Mouse (Mus musculus) hematopoietic stem cell, adult 5-6 weeks (primary cell): ENCODE data around the gene Naa80. TPM values are rescaled to one million over a fixed set of nuclear protein-coding genes. Genes with fewer than 3 reads are reported as not detected.
A peak's percentile ranks its signal among the peaks of the same experiment; 100 is the strongest.

Source experiments
- ATAC-seq, 2 experiments: fragments of 125-278 bp in 1 of 2; replicated peaks in 1 of 2; 2 replicates each; pipeline ENCODE4 v1.8.0; 2016 to 2017; ENCODE audit warnings: inconsistent platforms in 2 of 2, mild to moderate bottlenecking in 2 of 2, moderate number of reproducible peaks in 2 of 2, low read depth in 1 of 2, moderate TSS enrichment in 1 of 2; ENCODE audit not compliant: low FRiP score in 2 of 2, poor library complexity in 2 of 2, severe bottlenecking in 2 of 2, insufficient read depth in 1 of 2, low TSS enrichment in 1 of 2
- total RNA-seq: library from RNA; stranded (forward); fragments of 172-1452, 232-1000 nt; gene quantifications from 2 replicates; pipeline ENCODE4 v1.2.3, GENCODE M21; 2017

Naa80 gene
- 12.2 and 12.7 TPM in 2 replicates for total RNA-seq

DNA sequence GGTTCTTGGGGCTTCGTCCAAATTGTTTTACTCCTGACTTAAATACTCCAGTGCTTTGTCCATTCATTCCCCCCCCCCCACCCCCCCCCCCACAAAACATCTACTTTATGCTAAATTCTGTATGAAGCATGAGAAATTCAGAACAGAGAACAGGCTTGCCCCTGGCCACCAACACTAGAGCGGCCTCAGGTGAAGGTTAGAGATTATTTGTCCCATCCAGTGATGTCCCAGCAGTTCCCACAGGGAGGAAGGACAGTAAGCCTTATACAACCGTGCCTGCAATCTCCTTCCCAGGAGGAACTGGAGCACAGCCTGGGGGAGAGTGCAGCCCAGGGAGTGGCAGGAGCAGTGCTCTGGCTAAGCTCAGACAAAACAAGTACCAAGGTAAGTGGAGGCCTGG is at the start of gene Naa80:
Gene Naa80, plus strand, starts transcription at position 301 of the 400 bp plus-strand sequence.
- no peak for ATAC-seq

GRCm38 (mm10) chr9:107533791-107534407 is 44.8 kb upstream of the Naa80 start, which contains the start of gene Tmem115:
Tmem115 (plus strand) TSS chr9:107533945.
- peak; percentile 92 to 94 for ATAC-seq

DNA sequence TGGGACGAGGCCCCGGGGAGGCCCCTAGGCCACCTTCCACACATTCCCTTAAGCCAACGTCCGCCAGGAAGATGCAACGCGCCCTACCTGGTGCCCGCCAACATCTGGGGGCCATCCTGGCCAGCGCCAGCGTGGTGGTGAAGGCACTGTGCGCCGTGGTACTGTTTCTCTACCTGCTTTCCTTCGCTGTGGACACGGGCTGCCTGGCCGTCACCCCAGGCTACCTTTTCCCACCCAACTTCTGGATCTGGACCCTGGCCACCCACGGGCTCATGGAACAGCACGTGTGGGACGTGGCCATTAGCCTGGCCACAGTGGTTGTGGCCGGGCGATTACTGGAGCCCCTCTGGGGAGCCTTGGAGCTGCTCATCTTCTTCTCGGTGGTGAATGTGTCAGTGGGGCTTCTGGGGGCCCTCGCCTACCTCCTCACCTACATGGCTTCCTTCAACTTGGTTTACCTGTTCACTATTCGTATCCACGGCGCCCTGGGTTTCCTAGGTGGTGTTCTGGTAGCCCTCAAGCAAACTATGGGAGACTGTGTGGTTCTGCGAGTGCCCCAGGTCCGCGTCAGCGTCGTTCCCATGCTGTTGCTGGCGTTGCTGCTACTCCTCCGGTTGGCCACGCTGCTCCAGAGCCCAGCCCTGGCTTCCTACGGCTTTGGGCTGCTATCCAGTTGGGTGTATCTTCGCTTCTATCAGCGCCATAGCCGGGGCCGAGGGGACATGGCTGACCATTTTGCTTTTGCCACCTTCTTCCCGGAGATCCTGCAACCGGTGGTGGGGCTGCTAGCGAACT is 44.1 kb upstream of the Naa80 start:
- peak in 1 of 2 experiments; percentile 29; a peak in 2 of 4 replicates for ATAC-seq

DNA sequence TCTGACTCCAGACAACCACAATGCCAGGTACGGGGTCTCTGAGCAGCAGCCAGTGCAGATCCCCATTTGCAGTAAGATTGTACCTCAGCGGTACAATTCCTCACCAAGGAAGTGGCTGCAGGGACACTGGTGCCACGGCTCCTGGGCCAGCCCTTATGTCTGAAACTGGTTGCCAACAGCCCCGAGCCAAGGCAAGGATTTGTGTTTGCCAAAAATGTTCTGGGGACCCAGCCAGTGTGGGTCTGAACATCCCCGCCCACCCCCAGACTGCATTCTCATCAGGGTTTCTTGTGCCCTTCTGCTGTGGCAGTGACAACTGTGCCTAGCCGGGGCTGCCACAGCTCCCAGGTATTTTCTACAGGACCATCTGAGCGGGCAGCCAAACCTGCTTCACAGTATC is 40.5 kb upstream of the Naa80 start:
- ATAC-seq = no peak

GRCm38 (mm10) chr9:107538711-107539110 is 40.0 kb upstream of the Naa80 start:
- no peak for ATAC-seq

DNA sequence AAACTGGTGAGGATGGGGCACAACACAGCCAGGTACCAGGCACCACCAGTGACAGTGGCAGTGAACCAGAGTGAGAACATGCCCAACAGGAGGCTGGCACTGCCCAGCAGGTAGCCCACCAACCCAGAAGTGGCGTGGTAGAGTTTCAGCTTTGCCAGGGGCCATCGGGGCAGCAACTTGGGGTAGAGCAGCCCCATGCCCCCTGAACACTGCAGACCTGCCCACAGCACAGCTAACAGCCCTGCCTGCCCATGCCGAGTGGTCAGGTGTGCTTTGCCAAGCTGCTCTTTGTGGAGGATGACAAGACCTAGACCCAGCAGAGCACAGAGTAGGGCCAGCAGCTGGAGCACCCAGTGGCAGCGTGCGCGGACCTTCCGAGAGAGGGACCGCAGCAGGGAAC is 38.7 kb upstream of the Naa80 start:
- ATAC-seq = no peak

GRCm38 (mm10) chr9:107540420-107540819 is 38.3 kb upstream of the Naa80 start:
- ATAC-seq = no peak

GRCm38 (mm10) chr9:107541005-107541404 is 37.7 kb upstream of the Naa80 start:
- no peak for ATAC-seq

DNA sequence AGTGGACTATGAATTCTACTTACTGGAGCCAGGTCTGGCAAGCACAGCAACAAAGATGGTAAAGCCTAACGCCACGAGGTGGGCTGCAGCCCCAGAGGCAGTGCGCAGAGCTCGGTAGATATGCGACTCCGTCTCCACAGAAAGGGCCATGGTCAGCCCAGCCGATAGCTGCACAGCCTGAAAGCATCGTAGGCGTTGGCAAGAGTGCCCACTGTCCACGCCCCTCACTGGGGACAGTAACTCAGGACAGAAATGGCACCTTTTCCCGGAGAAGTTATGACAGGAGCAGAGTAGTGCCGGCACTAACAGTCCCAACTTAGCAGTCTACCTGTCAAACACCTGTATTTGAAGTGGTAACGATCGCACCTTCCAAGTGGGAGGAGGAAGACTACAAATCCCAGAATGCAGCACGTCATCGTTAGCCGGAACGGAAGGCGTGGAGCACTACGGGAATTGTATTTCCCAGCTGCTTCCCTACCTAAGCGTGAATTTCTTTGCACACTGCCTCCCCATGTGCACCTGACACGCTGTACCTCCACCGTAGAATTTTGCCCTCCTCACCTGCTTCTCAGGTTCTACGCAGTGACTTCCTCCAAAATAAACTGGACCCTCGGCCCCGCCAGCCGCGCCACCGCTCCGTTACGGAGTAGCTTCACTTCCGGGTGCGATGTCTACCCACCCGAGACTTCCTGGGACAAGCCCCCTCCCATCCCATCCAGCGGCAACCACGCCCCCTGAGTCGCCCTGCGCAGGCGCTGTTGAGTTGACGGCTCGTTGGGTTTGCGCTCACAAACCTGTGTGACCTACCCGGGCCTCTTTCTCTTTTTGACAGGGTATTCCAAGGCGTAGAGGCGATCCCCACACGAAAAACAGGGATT is 37.0 kb upstream of the Naa80 start, which contains the start of the genes Cyb561d2 and Nprl2:
Gene Cyb561d2, minus strand, starts transcription at position 720 of the 878 bp plus-strand sequence.
Gene Nprl2, plus strand, starts transcription at position 753 of the 878 bp plus-strand sequence.
- peak; percentile 77 to 89 for ATAC-seq

DNA sequence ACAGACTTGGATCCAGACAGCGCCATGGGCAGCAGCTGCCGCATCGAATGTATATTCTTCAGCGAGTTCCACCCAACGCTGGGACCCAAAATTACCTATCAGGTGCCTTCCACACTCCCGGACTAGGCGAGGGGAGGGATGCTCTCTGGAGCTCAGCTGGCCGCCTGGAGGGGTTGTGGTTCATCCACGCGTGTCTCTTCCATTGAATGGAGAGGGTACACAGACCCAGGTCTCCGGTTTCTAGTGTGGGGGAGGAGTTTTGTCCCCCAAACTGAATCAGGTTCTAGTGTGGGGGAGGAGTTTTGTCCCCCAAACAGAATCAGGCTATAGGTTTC is 36.4 kb upstream of the Naa80 start:
- ATAC-seq = no peak

DNA sequence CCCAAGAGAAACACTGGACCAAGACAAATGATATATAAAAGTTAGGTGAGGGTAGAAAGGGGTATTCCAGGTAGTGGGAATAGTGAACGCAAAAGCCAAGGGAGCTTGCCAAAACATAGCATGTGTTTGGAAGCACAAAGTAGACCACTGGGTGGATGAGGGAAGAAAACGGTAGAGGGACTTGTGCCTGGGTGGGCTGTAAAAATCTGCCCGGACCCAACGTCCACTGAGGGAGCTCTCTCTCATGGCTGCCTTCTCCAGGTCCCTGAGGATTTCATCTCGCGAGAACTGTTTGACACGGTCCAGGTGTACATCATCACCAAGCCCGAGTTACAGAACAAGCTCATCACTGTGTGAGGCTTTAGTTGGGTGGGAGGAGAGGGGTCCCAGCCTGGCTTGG is 36.0 kb upstream of the Naa80 start:
- no peak for ATAC-seq

DNA sequence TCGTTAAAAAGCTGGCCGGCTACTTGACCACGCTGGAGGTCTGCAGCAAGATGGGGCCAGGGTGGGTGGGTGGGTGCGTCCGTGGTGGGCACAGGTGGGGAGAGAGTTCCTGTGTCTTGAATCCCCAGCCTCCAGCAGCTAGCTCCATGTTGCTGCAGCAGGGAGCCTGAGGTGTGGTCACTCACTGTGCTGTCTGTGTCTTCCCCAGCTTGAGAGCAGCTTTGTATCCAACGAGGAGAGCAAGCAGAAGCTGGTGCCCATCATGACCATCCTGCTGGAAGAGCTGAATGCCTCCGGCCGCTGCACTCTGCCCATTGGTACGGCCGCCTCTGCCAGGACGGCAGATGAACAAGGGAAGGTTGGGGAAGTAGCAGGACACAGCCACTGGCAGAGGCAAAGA is 35.4 kb upstream of the Naa80 start:
- ATAC-seq = no peak

- ATAC-seq = no peak
Observed at GRCm38 (mm10) chr9:107544196-107544700, 34.4 kb upstream of the Naa80 start.

DNA sequence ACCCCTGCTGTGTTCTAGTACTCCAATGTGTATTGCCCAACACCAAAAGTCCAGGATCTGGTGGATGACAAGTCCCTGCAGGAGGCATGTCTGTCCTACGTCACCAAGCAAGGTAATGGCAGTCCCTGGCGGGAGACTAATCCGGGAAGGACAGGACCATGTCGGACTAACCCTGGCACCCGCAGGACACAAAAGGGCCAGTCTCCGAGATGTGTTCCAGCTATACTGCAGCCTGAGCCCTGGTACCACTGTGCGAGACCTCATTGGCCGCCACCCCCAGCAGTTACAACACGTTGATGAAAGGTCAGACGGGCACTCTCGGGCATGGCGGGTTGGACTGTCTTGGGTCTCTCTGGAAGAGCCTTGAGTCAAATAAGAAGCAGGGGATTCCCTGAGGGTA is 34.0 kb upstream of the Naa80 start:
- ATAC-seq = no peak

DNA sequence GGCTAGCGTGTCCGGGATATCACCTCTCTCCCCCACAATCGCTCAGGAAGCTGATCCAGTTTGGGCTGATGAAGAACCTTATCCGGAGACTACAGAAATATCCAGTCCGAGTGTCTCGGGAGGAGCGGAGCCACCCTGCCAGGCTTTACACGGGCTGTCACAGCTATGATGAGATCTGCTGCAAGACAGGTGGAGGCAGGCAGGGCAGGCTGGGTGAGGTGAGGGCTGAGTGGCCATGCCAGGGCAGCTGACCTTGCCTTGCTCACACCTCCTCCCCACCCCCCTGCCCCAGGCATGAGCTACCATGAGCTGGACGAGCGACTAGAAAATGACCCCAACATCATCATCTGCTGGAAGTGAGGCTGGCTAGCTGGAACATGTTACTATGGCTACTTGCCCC is 33.5 kb upstream of the Naa80 start:
- no peak for ATAC-seq

DNA sequence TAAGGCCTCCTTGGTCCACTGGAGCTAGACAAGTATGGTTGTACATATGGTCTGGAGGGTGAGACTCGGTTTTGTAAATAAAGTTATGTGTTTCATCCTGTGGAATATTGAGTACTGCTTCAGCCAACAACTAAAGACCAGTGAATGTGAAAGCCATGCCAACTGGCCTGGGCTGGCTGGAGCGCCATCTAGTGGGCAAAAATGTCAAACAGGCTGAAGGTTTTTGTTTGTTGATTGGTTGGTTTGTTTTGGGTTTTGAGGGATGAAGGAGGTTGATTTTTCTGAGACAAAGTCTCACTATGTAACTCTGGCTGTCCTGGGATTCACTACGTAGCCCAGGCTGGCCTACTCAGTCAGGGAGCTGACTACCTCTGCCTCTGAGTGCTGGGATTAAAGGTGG is 33.1 kb upstream of the Naa80 start:
- ATAC-seq = no peak

DNA sequence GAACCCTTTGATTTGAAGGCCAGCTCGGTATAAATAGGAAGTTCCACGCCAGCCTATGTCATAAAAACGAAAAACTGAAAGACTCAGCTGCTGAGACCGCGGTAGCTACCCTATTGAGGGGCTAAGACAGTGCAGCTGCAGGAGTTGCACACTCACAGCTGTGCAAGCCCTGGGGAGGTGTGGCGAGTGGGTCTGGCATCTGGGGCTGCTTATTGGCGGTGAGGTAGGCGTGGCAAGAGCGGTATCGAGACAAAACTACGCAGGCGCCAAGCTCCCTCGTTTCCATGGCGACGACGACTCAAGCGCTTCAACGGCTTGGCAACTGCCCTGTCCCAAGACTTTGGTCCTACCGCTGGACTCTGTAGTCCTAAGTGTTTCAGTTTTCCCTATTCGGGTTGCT is 31.7 kb upstream of the Naa80 start, which contains the start of gene Zmynd10:
Gene Zmynd10, plus strand, starts transcription at position 273 of the 400 bp plus-strand sequence.
- peak; percentile 52 to 64 for ATAC-seq

GRCm38 (mm10) chr9:107547957-107548356 is 30.7 kb upstream of the Naa80 start:
- no peak for ATAC-seq
